Mouse (Mus musculus) limb, embryonic 12.5 days (tissue): ENCODE measurements around the gene Stxbp6. TPM values are rescaled to one million over a fixed set of nuclear protein-coding genes. Genes with fewer than 3 reads are reported as not detected.
"Not testable (repeated sequence)": the region's sequence is repeated elsewhere in the genome, so short reads cannot be mapped to it uniquely, and the experiment has no call there.

Source experiments
- ATAC-seq: fragments of 200-750 bp; cut with Nextera tagmentation; 2 replicates; pipeline ENCODE4 v1.8.0; 2017; ENCODE audit warnings: low read depth, moderate TSS enrichment; ENCODE audit not compliant: insufficient number of reproducible peaks, insufficient read depth, low FRiP score, low TSS enrichment
- H3K27ac ChIP-seq: fragments of 300-500 bp; sonication (generic); 2 replicates; pipeline ENCODE4 v1.5.1; 2016; ENCODE audit warnings: mild to moderate bottlenecking, moderate library complexity
- H3K27me3 ChIP-seq: fragments of 300-500 bp; sonication (generic); 2 replicates; pipeline ENCODE4 v1.6.1; 2016; ENCODE audit warnings: mild to moderate bottlenecking, moderate library complexity
- H3K36me3 ChIP-seq: fragments of 300-500 bp; sonication (generic); 2 replicates; pipeline ENCODE4 v1.6.1; 2016; ENCODE audit warnings: mild to moderate bottlenecking, moderate library complexity
- H3K4me1 ChIP-seq: fragments of 300-500 bp; sonication (generic); replicated peaks from 2 replicates; pipeline ENCODE4 v1.6.1; 2016
- H3K4me2 ChIP-seq: fragments of 300-500 bp; sonication (generic); 2 replicates; pipeline ENCODE4 v1.6.1; 2016; ENCODE audit warnings: mild to moderate bottlenecking, moderate library complexity
- H3K4me3 ChIP-seq: fragments of 300-500 bp; sonication (generic); replicated peaks from 2 replicates; pipeline ENCODE4 v1.5.1; 2016; ENCODE audit warnings: mild to moderate bottlenecking
- H3K9ac ChIP-seq: fragments of 300-500 bp; sonication (generic); replicated peaks from 2 replicates; pipeline ENCODE4 v1.6.1; 2016; ENCODE audit warnings: mild to moderate bottlenecking, moderate library complexity
- H3K9me3 ChIP-seq: fragments of 300-500 bp; sonication (generic); 2 replicates; pipeline ENCODE4 v1.6.1; 2016; ENCODE audit warnings: mild to moderate bottlenecking, moderate library complexity
- WGBS: fragments of 180-500 bp; shearing (Covaris S2); methylation state at CpG from one replicate; pipeline ENCODE4 v1.1.7; 2016; 5-methylcytosine and 5-hydroxymethylcytosine counted together
- polyA plus RNA-seq: library from polyadenylated mRNA; unstranded; fragments of >200 nt; fragmentation: Nextera tagmentation; extraction: Ambion mirVana; gene quantifications from 2 replicates; pipeline ENCODE4 v1.2.1, GENCODE M21; 2016

Stxbp6 gene
- polyA plus RNA-seq, 1 experiment from 2014 or later = 24.6 TPM

- Histone ChIP-seq H3K4me3 (no peak overlapping the region), H3K4me1 (peaks cover 9% of the 10 kb centered on the region), H3K4me2 (no peak overlapping the region), H3K9ac (no peak overlapping the region), H3K27ac (no peak overlapping the region), H3K27me3 (no peaks in the 10 kb centered on the region), H3K36me3 (no peaks in the 10 kb centered on the region), H3K9me3 (no peaks in the 10 kb centered on the region)
- WGBS = 90% methylated on average over 5 of the region's 5 CpGs
- ATAC-seq = no peak
Observed at GRCm38 (mm10) chr12:45053319-45053718, 21.2 kb downstream of the Stxbp6 start.

- no peaks in the 10 kb centered on the region for H3K36me3 ChIP-seq
- H3K27me3 ChIP-seq = no peaks in the 10 kb centered on the region
- 83% methylated on average over 5 of the region's 5 CpGs for WGBS
- no peak overlapping the region for H3K4me3 ChIP-seq
- ATAC-seq = no peak
- no peak overlapping the region for H3K27ac ChIP-seq
- peaks cover 9% of the 10 kb centered on the region for H3K4me1 ChIP-seq
- no peaks in the 10 kb centered on the region for H3K9me3 ChIP-seq
- H3K9ac ChIP-seq = no peak overlapping the region
- H3K4me2 ChIP-seq = no peak overlapping the region
Observed at GRCm38 (mm10) chr12:45052860-45053259, 21.6 kb downstream of the Stxbp6 start.

GRCm38 (mm10) chr12:45049894-45050293, 24.6 kb downstream of the Stxbp6 start:
- ATAC-seq = no peak
- Histone ChIP-seq H3K9ac (no peak overlapping the region), H3K27me3 (no peaks in the 10 kb centered on the region), H3K4me2 (no peak overlapping the region), H3K9me3 (no peaks in the 10 kb centered on the region), H3K4me3 (no peak overlapping the region), H3K27ac (no peak overlapping the region), H3K36me3 (no peaks in the 10 kb centered on the region), H3K4me1 (peaks cover 16% of the 10 kb centered on the region)
- WGBS = 76% methylated on average over 9 of the region's 9 CpGs

GRCm38 (mm10) chr12:45047711-45048110, 26.8 kb downstream of the Stxbp6 start:
- not testable (repeated sequence) for H3K36me3 ChIP-seq, ATAC-seq, H3K4me2 ChIP-seq, H3K4me3 ChIP-seq, H3K27me3 ChIP-seq, H3K9ac ChIP-seq, H3K9me3 ChIP-seq
- Histone ChIP-seq H3K27ac (peak overlapping the region; percentile 69), H3K4me1 (peaks cover 16% of the 10 kb centered on the region)
- 30% methylated on average over 9 of the region's 9 CpGs for WGBS

GRCm38 (mm10) chr12:45047172-45047571, 27.3 kb downstream of the Stxbp6 start:
- Histone ChIP-seq H3K27me3 (no peaks in the 10 kb centered on the region), H3K27ac (peak overlapping the region; percentile 69), H3K9ac (no peak overlapping the region), H3K4me1 (peaks cover 16% of the 10 kb centered on the region), H3K4me2 (no peak overlapping the region), H3K4me3 (no peak overlapping the region), H3K9me3 (no peaks in the 10 kb centered on the region), H3K36me3 (no peaks in the 10 kb centered on the region)
- no peak for ATAC-seq
- WGBS = 49% methylated on average over 4 of the region's 4 CpGs

- no peaks in the 10 kb centered on the region for H3K36me3 ChIP-seq
- WGBS = 90% methylated on average over 1 of the region's 1 CpGs
- no peak for ATAC-seq
Observed at GRCm38 (mm10) chr12:45044581-45044980, 29.9 kb downstream of the Stxbp6 start.

GRCm38 (mm10) chr12:45042591-45043091, 31.9 kb downstream of the Stxbp6 start:
- H3K36me3 ChIP-seq = no peaks in the 10 kb centered on the region
- no peak for ATAC-seq
- WGBS = 81% methylated on average over 10 of the region's 10 CpGs
- no peak overlapping the region for H3K4me2 ChIP-seq
- H3K9me3 ChIP-seq = no peaks in the 10 kb centered on the region
- H3K9ac ChIP-seq = no peak overlapping the region
- H3K4me1 ChIP-seq = peaks cover 14% of the 10 kb centered on the region
- no peaks in the 10 kb centered on the region for H3K27me3 ChIP-seq
- H3K4me3 ChIP-seq = no peak overlapping the region
- no peak overlapping the region for H3K27ac ChIP-seq

More at GRCm38 (mm10) chr12:45044581-45044980, 29.9 kb downstream of the Stxbp6 start:
- Histone ChIP-seq H3K27ac (no peak overlapping the region), H3K4me3 (no peak overlapping the region), H3K4me1 (peaks cover 16% of the 10 kb centered on the region), H3K27me3 (no peaks in the 10 kb centered on the region), H3K9ac (no peak overlapping the region), H3K9me3 (no peaks in the 10 kb centered on the region), H3K4me2 (no peak overlapping the region)

GRCm38 (mm10) chr12:45037496-45037895, 37.0 kb downstream of the Stxbp6 start:
- no peak for ATAC-seq
- Histone ChIP-seq H3K9me3 (no peaks in the 10 kb centered on the region), H3K27ac (no peak overlapping the region), H3K4me2 (no peak overlapping the region), H3K27me3 (no peaks in the 10 kb centered on the region), H3K4me3 (no peak overlapping the region), H3K36me3 (no peaks in the 10 kb centered on the region), H3K9ac (no peak overlapping the region), H3K4me1 (peaks cover 10% of the 10 kb centered on the region; the same call in 1 of the 2 replicates)
- WGBS = 92% methylated on average over 1 of the region's 1 CpGs

- Histone ChIP-seq H3K4me2 (no peak overlapping the region), H3K9me3 (no peaks in the 10 kb centered on the region), H3K36me3 (no peaks in the 10 kb centered on the region), H3K27ac (no peak overlapping the region), H3K27me3 (no peaks in the 10 kb centered on the region), H3K4me1 (peaks cover 10% of the 10 kb centered on the region; the same call in 1 of the 2 replicates), H3K4me3 (no peak overlapping the region), H3K9ac (no peak overlapping the region)
- ATAC-seq = no peak
- WGBS = 71% methylated on average over 4 of the region's 4 CpGs
Observed at GRCm38 (mm10) chr12:45037091-45037490, 37.4 kb downstream of the Stxbp6 start.

- Histone ChIP-seq H3K27ac (no peak overlapping the region), H3K9ac (no peak overlapping the region), H3K27me3 (no peaks in the 10 kb centered on the region), H3K9me3 (no peaks in the 10 kb centered on the region), H3K4me3 (no peak overlapping the region), H3K4me2 (no peak overlapping the region), H3K36me3 (no peaks in the 10 kb centered on the region), H3K4me1 (peaks cover 10% of the 10 kb centered on the region; the same call in 1 of the 2 replicates)
- no peak for ATAC-seq
- WGBS = 91% methylated on average over 3 of the region's 3 CpGs
Observed at GRCm38 (mm10) chr12:45030681-45031080, 43.8 kb downstream of the Stxbp6 start.

- no peak overlapping the region for H3K4me2 ChIP-seq
- no peaks in the 10 kb centered on the region; the same call in 1 of the 2 replicates for H3K4me1 ChIP-seq
- ATAC-seq = no peak
- WGBS = 88% methylated on average over 1 of the region's 1 CpGs
- H3K27me3 ChIP-seq = no peaks in the 10 kb centered on the region
- no peaks in the 10 kb centered on the region for H3K9me3 ChIP-seq
- no peaks in the 10 kb centered on the region for H3K36me3 ChIP-seq
- H3K27ac ChIP-seq = no peak overlapping the region
- H3K4me3 ChIP-seq = no peak overlapping the region
- no peak overlapping the region for H3K9ac ChIP-seq
Observed at GRCm38 (mm10) chr12:45026347-45026746, 48.2 kb downstream of the Stxbp6 start.

GRCm38 (mm10) chr12:45020018-45020417, 54.5 kb downstream of the Stxbp6 start:
- no peak overlapping the region for H3K9ac ChIP-seq
- no peak overlapping the region for H3K4me2 ChIP-seq
- H3K4me3 ChIP-seq = no peak overlapping the region
- H3K27me3 ChIP-seq = no peaks in the 10 kb centered on the region
- WGBS = 94% methylated on average over 3 of the region's 3 CpGs
- H3K27ac ChIP-seq = no peak overlapping the region
- no peak for ATAC-seq
- H3K4me1 ChIP-seq = no peaks in the 10 kb centered on the region
- H3K36me3 ChIP-seq = no peaks in the 10 kb centered on the region
- H3K9me3 ChIP-seq = no peaks in the 10 kb centered on the region
